8 mouse cellular contexts compared by ENCODE assay signal in the genomic region with DNA sequence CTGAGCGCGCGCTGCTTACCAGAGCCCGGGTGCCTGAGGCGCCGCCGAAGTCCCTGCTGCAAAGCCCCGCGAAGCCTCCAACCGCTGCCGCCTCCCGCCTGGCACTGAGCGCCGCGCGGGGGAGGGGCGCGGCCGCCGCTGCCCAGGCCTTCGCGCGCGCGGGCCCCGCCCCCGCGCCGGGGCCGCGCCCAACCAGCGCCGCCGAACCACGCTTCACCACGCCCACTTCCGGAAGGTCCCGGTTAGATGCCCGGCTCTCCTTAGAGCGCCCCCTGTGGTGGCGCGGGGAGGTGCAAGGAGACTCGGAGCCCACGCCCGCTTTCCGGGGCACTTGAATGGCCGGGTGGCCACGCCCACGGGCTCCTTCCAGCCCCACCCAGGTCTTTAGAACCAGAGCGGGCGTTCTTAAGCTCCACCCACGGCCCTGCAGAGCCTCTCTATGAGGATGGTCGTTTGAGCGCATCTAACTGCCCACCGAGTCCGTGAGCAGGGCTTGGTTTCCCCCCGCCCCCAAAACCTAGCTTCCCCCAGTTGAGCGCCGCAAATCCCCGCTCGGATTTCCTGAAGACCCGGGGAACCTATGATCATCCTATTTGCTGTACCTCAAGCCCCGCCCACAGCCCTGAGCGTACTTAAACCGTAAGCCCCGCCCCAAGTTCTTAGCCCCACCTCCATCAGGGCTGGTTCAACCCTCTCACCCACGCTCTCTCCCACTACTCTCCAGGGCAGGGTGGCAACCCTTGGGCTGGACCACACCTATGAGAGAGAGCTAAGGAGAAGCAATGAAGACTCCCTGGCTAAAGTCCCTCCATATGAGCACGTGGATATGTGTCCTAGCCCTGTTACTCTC. TPM values are rescaled to one million over a fixed set of nuclear protein-coding genes. Genes with fewer than 3 reads are reported as not detected.
DNase-seq lines count a peak whose midpoint lies in the region; ATAC-seq and TF ChIP-seq lines count a peak whose summit lies in the region.

A gene (minus strand): TSS at position 167 of the 850 bp plus-strand sequence.

- no peaks in the 10 kb centered on the region for H3K36me3 ChIP-seq in ES-Bruce4 (ENCODE audit: control insufficient read depth, insufficient read depth, low read length, poor library complexity, severe bottlenecking)
- no peaks in the 10 kb centered on the region for H3K36me3 ChIP-seq in forebrain, embryonic 13.5 days (ENCODE audit: poor library complexity, severe bottlenecking)
- H3K36me3 ChIP-seq in liver, postnatal 0 days (replicated peaks; ENCODE audit: insufficient read depth, low read length) = no peaks in the 10 kb centered on the region
- no peaks in the 10 kb centered on the region for H3K36me3 ChIP-seq in neural tube, embryonic 14.5 days (ENCODE audit: control insufficient read depth, insufficient read depth, low read length)

- peaks cover 1% of the 10 kb centered on the region for H3K4me1 ChIP-seq in ES-Bruce4 (ENCODE audit: control insufficient read depth, insufficient read depth, low read length)
- H3K4me1 ChIP-seq in forebrain, embryonic 13.5 days = peaks cover 36% of the 10 kb centered on the region
- peaks cover 48% of the 10 kb centered on the region for H3K4me1 ChIP-seq in liver, postnatal 0 days (ENCODE audit: insufficient read depth)
- H3K4me1 ChIP-seq in neural tube, embryonic 14.5 days (ENCODE audit: control insufficient read depth, insufficient read depth, low read length) = peaks cover 27% of the 10 kb centered on the region

- H3K4me3 ChIP-seq in ES-Bruce4 (ENCODE audit: low read depth, low read length) = peak within 1 kb of the TSS; percentile 85
- H3K4me3 ChIP-seq in forebrain, embryonic 13.5 days = peak within 1 kb of the TSS; percentile 99
- H3K4me3 ChIP-seq in liver, postnatal 0 days (ENCODE audit: low read depth, low read length) = peak within 1 kb of the TSS; percentile 82
- peak within 1 kb of the TSS; percentile 95 for H3K4me3 ChIP-seq in neural tube, embryonic 14.5 days (ENCODE audit: low read depth, low read length)

- peak within 1 kb of the TSS; percentile 65 for H3K27ac ChIP-seq in ES-Bruce4 (ENCODE audit: insufficient read depth, low read length)
- H3K27ac ChIP-seq in forebrain, embryonic 13.5 days = peak within 1 kb of the TSS; percentile 98
- peak within 1 kb of the TSS; percentile 96 for H3K27ac ChIP-seq in liver, postnatal 0 days (ENCODE audit: low read depth)
- H3K27ac ChIP-seq in neural tube, embryonic 14.5 days (ENCODE audit: low read depth, low read length) = peak within 1 kb of the TSS; percentile 97

- peak within 1 kb of the TSS; percentile 90 for H3K9ac ChIP-seq in ES-Bruce4 (ENCODE audit: low read depth, poor library complexity, severe bottlenecking)
- H3K9ac ChIP-seq in forebrain, embryonic 13.5 days = peak within 1 kb of the TSS; percentile 99
- H3K9ac ChIP-seq in liver, postnatal 0 days (replicated peaks) = peak within 1 kb of the TSS; percentile 91
- peak within 1 kb of the TSS; percentile 96 for H3K9ac ChIP-seq in neural tube, embryonic 14.5 days (replicated peaks; ENCODE audit: low read depth, low read length)

- no peaks in the 10 kb centered on the region for H3K27me3 ChIP-seq in ES-Bruce4 (ENCODE audit: control insufficient read depth, insufficient read depth, low read length, poor library complexity, severe bottlenecking)
- H3K27me3 ChIP-seq in forebrain, embryonic 13.5 days = no peaks in the 10 kb centered on the region; the same call in 1 of the 2 replicates
- H3K27me3 ChIP-seq in liver, postnatal 0 days (ENCODE audit: insufficient read depth, low read length) = no peaks in the 10 kb centered on the region
- no peaks in the 10 kb centered on the region for H3K27me3 ChIP-seq in neural tube, embryonic 14.5 days (ENCODE audit: control insufficient read depth, insufficient read depth, low read length)

- intact Hi-C loops in heart, postnatal 10 days (cut with DNase I) = loop anchor here (1.0 to 5.0 kb wide), 3 partner anchors 21 to 54 kb away; no protein-coding TSS in a partner anchor

- H3K9me3 ChIP-seq in ES-Bruce4 (replicated peaks; ENCODE audit: control insufficient read depth, insufficient read depth, low read length, poor library complexity, severe bottlenecking) = no peaks in the 10 kb centered on the region
- no peaks in the 10 kb centered on the region for H3K9me3 ChIP-seq in forebrain, embryonic 13.5 days (replicated peaks)
- H3K9me3 ChIP-seq in liver, postnatal 0 days (ENCODE audit: low read length) = no peaks in the 10 kb centered on the region
- H3K9me3 ChIP-seq in neural tube, embryonic 14.5 days (ENCODE audit: control insufficient read depth, low read length) = no peaks in the 10 kb centered on the region

- no peak for TF ChIP-seq EP300 in ES-Bruce4 (IDR thresholded peaks at IDR 0.05; ENCODE audit: insufficient read depth, low read depth, low read length)
- no peak; the same call in 1 of the 2 replicates for TF ChIP-seq EP300 in liver, postnatal 0 days (IDR thresholded peaks at IDR 0.05; ENCODE audit: low read depth)

- ATAC-seq in cerebellum, adult (ENCODE audit: insufficient number of reproducible peaks, low FRiP score, low TSS enrichment) = peak; percentile 85
- ATAC-seq in forebrain, embryonic 13.5 days = peak; percentile 89
- peak; percentile 91 for ATAC-seq in liver, postnatal 0 days
- ATAC-seq in neural tube, embryonic 14.5 days (ENCODE audit: low read depth) = peak; percentile 88

- H3K4me2 ChIP-seq in forebrain, embryonic 13.5 days = peak within 1 kb of the TSS; percentile 81
- peak within 1 kb of the TSS; percentile 93 for H3K4me2 ChIP-seq in liver, postnatal 0 days (ENCODE audit: low read depth, low read length)
- peak within 1 kb of the TSS; percentile 67 for H3K4me2 ChIP-seq in neural tube, embryonic 14.5 days (ENCODE audit: low read depth, low read length)

- TF ChIP-seq POLR2A in ES-Bruce4 (IDR thresholded peaks at IDR 0.05; ENCODE audit: insufficient read depth, low read length) = peak; percentile 59

- peak; percentile 99 to 100 for DNase-seq in heart, postnatal 10 days
- DNase-seq in large intestine, adult 2 months (ENCODE audit: low read depth, low spot score) = peak; percentile 95
- DNase-seq in liver, postnatal 0 days = peak; percentile 100
- peak; percentile 100 for DNase-seq in testis, postnatal 10 days (ENCODE audit: low spot score)

- TF ChIP-seq CTCF in ES-Bruce4 (IDR thresholded peaks at IDR 0.05; ENCODE audit: low read depth, low read length) = peak; percentile 70
- TF ChIP-seq CTCF in liver, postnatal 0 days (IDR thresholded peaks at IDR 0.05; ENCODE audit: low read depth) = peak; percentile 94

- under 1% methylated on average over 51 of the region's 68 CpGs for WGBS in forebrain, embryonic 13.5 days
- WGBS in large intestine, adult 2 months = under 1% methylated on average over 68 of the region's 68 CpGs
- WGBS in liver, postnatal 0 days (ENCODE audit: insufficient replicate concordance) = under 1% methylated on average over 51 of the region's 68 CpGs
- WGBS in neural tube, embryonic 14.5 days = under 1% methylated on average over 59 of the region's 68 CpGs

RNA-seq across cellular contexts. Expression of the gene that starts here (rescaled TPM):
- polyA plus RNA-seq in ES-Bruce4 (2011; ENCODE audit: insufficient read depth, insufficient read length, low read depth, missing spikeins) = 174 and 218 TPM in 2 replicates
- 235 and 246 TPM in 2 replicates for polyA plus RNA-seq in forebrain, embryonic 13.5 days (2015; fragmentation: Nextera tagmentation; extraction: Ambion mirVana)
- 10 to 100 TPM; 73.1 to 76.1 TPM for total RNA-seq in heart, postnatal 10 days (2021)
- polyA plus RNA-seq in large intestine, adult 2 months (2012; rRNA removed) = 130 and 171 TPM in 2 replicates
- polyA plus RNA-seq in liver, postnatal 0 days (2015; fragmentation: Nextera tagmentation; extraction: Ambion mirVana) = 23.6 and 27.6 TPM in 2 replicates
- polyA plus RNA-seq in neural tube, embryonic 14.5 days (2014; fragmentation: Nextera tagmentation; extraction: Ambion mirVana) = 148 and 188 TPM in 2 replicates

Comparison
In these comparisons a context has a peak if more than half of its experiments do, and no peak if none do; other contexts are left out.
1. Peak in every context shown above with its lines: DNase-seq, ATAC-seq, H3K4me3 ChIP-seq and H3K27ac ChIP-seq.